Mouse (Mus musculus) olfactory bulb, adult 2 months (tissue): ENCODE measurements around the gene Snx4. TPM values are rescaled to one million over a fixed set of nuclear protein-coding genes. Genes with fewer than 3 reads are reported as not detected.

Experiments
- H3K27ac ChIP-seq: fragments of 200-500 bp; 2 replicates; pipeline ENCODE4 v1.5.1; 2012; ENCODE audit warnings: low read depth, low read length; ENCODE audit not compliant: insufficient read depth
- H3K4me1 ChIP-seq: fragments of 200-500 bp; 2 replicates; pipeline ENCODE4 v1.6.1; 2012; ENCODE audit warnings: low read length; ENCODE audit not compliant: control insufficient read depth, insufficient read depth
- H3K4me3 ChIP-seq: fragments of 200-500 bp; 2 replicates; pipeline ENCODE4 v1.5.1; 2012; ENCODE audit warnings: mild to moderate bottlenecking, low read depth, low read length, moderate library complexity; ENCODE audit not compliant: insufficient read depth
- CTCF ChIP-seq: fragments of 200-500 bp; IDR thresholded peaks from 2 replicates; pipeline ENCODE4 v1.5.1; 2012; ENCODE audit warnings: low read depth, mild to moderate bottlenecking, low read length, moderate library complexity; ENCODE audit not compliant: insufficient read depth
- POLR2A ChIP-seq: fragments of 200-500 bp; IDR thresholded peaks from 2 replicates; pipeline ENCODE4 v1.6.1; 2012; ENCODE audit warnings: mild to moderate bottlenecking, low read depth, low read length, moderate library complexity; ENCODE audit not compliant: insufficient read depth
- WGBS: fragments of 180-500 bp; shearing (Covaris S2); methylation state at CpG from one replicate; pipeline ENCODE4 v1.1.7; 2018; 5-methylcytosine and 5-hydroxymethylcytosine counted together
- polyA plus RNA-seq: library from polyadenylated mRNA; stranded (reverse); fragments of >200 nt; gene quantifications from 2 replicates; pipeline ENCODE4 v1.2.4, GENCODE M21; 2012; ENCODE audit warnings: low replicate concordance; ENCODE audit not compliant: missing spikeins, insufficient read depth, insufficient read length

The Snx4 gene
- polyA plus RNA-seq, 1 experiment = not detected

GRCm38 (mm10) chr16:33327101-33327500 lies 75.9 kb downstream of the Snx4 start:
- Histone ChIP-seq H3K27ac (no peak overlapping the region), H3K4me3 (no peak overlapping the region), H3K4me1 (peaks cover 7% of the 10 kb centered on the region)
- 71% methylated on average over 9 of the region's 9 CpGs for WGBS
- TF ChIP-seq POLR2A (no peak), CTCF (no peak)

- Histone ChIP-seq H3K27ac (no peak overlapping the region), H3K4me1 (peaks cover 11% of the 10 kb centered on the region), H3K4me3 (no peak overlapping the region)
- WGBS = 83% methylated on average over 14 of the region's 14 CpGs
- TF ChIP-seq CTCF (no peak), POLR2A (no peak)
These were observed 81.8 kb downstream of the Snx4 start for GRCm38 (mm10) chr16:33333015-33333414.

GRCm38 (mm10) chr16:33337177-33337576 lies 85.9 kb downstream of the Snx4 start:
- TF ChIP-seq POLR2A (no peak), CTCF (peak; percentile 86; the same call in 1 of the 2 replicates)
- peak overlapping the region; percentile 13; the same call in 1 of the 2 replicates for H3K4me3 ChIP-seq
- H3K4me1 ChIP-seq = peaks cover 11% of the 10 kb centered on the region
- WGBS = 9% methylated on average over 8 of the region's 8 CpGs
- no peak overlapping the region for H3K27ac ChIP-seq

- peaks cover 11% of the 10 kb centered on the region for H3K4me1 ChIP-seq
- TF ChIP-seq CTCF (no peak), POLR2A (no peak)
- 88% methylated on average over 10 of the region's 10 CpGs for WGBS
- H3K4me3 ChIP-seq = no peak overlapping the region
- no peak overlapping the region for H3K27ac ChIP-seq
These were observed 86.4 kb downstream of the Snx4 start for GRCm38 (mm10) chr16:33337681-33338080.

- Histone ChIP-seq H3K4me3 (no peak overlapping the region), H3K4me1 (peaks cover 15% of the 10 kb centered on the region), H3K27ac (no peak overlapping the region)
- no peak for TF ChIP-seq POLR2A
- TF ChIP-seq CTCF = no peak
- WGBS = 75% methylated on average over 4 of the region's 4 CpGs
These were observed 87.2 kb downstream of the Snx4 start for GRCm38 (mm10) chr16:33338492-33338891.

GRCm38 (mm10) chr16:33339476-33339875 lies 88.2 kb downstream of the Snx4 start:
- H3K4me1 ChIP-seq = peaks cover 20% of the 10 kb centered on the region
- 91% methylated on average over 2 of the region's 2 CpGs for WGBS
- H3K27ac ChIP-seq = no peak overlapping the region
- TF ChIP-seq CTCF (no peak), POLR2A (no peak)
- no peak overlapping the region for H3K4me3 ChIP-seq

GRCm38 (mm10) chr16:33342356-33342755 lies 91.1 kb downstream of the Snx4 start:
- WGBS = 79% methylated on average over 1 of the region's 1 CpGs
- Histone ChIP-seq H3K4me1 (peaks cover 20% of the 10 kb centered on the region), H3K4me3 (no peak overlapping the region), H3K27ac (no peak overlapping the region)
- TF ChIP-seq POLR2A (no peak), CTCF (no peak)

GRCm38 (mm10) chr16:33343106-33343505 lies 91.9 kb downstream of the Snx4 start:
- Histone ChIP-seq H3K27ac (no peak overlapping the region), H3K4me1 (peaks cover 15% of the 10 kb centered on the region), H3K4me3 (no peak overlapping the region)
- WGBS = 91% methylated on average over 5 of the region's 5 CpGs
- TF ChIP-seq POLR2A (no peak), CTCF (no peak)

GRCm38 (mm10) chr16:33343601-33344000 lies 92.4 kb downstream of the Snx4 start:
- Histone ChIP-seq H3K4me3 (no peak overlapping the region), H3K4me1 (peaks cover 15% of the 10 kb centered on the region), H3K27ac (peak overlapping the region; percentile 83)
- TF ChIP-seq POLR2A (no peak), CTCF (no peak)
- WGBS = 90% methylated on average over 7 of the region's 7 CpGs

GRCm38 (mm10) chr16:33344379-33344778 lies 93.1 kb downstream of the Snx4 start:
- H3K4me3 ChIP-seq = 0 out of 2 replicates have a peak overlapping the region, but pooled peaks have one; percentile 4
- H3K4me1 ChIP-seq = peaks cover 15% of the 10 kb centered on the region
- WGBS = 22% methylated on average over 9 of the region's 9 CpGs
- H3K27ac ChIP-seq = peak overlapping the region; percentile 83
- no peak for TF ChIP-seq CTCF
- 0 out of 2 replicates have a peak, but pooled peaks have one; percentile 21 for TF ChIP-seq POLR2A
